Mouse (Mus musculus) hindbrain, embryonic 11.5 days (tissue): ENCODE data around the gene Twist2. TPM values are rescaled to one million over a fixed set of nuclear protein-coding genes. Genes with fewer than 3 reads are reported as not detected.
A peak's percentile ranks its signal among the peaks of the same experiment; 100 is the strongest.

Experiments
- ATAC-seq: fragments of 200-750 bp; cut with Nextera tagmentation; 2 replicates; pipeline ENCODE4 v1.8.0; 2017; ENCODE audit warnings: mild to moderate bottlenecking, moderate TSS enrichment, moderate library complexity; ENCODE audit not compliant: low FRiP score
- DNase-seq: peaks from one replicate; pipeline ENCODE4 v3.0.0-alpha.2; 2015; ENCODE audit warnings: low spot score
- H3K27ac ChIP-seq: fragments of 300-500 bp; sonication (generic); 2 replicates; pipeline ENCODE4 v1.5.1; 2014; ENCODE audit warnings: mild to moderate bottlenecking, low read depth, low read length
- H3K27me3 ChIP-seq: fragments of 300-500 bp; sonication (generic); 2 replicates; pipeline ENCODE4 v1.6.1; 2014; ENCODE audit warnings: mild to moderate bottlenecking, low read length, moderate library complexity, mixed read lengths; ENCODE audit not compliant: control insufficient read depth, insufficient read depth
- H3K36me3 ChIP-seq: fragments of 300-500 bp; sonication (generic); 2 replicates; pipeline ENCODE4 v1.6.1; 2014; ENCODE audit warnings: mild to moderate bottlenecking, low read length, moderate library complexity, mixed read lengths; ENCODE audit not compliant: control insufficient read depth, insufficient read depth
- H3K4me1 ChIP-seq: fragments of 300-500 bp; sonication (generic); replicated peaks from 2 replicates; pipeline ENCODE4 v1.6.1; 2014; ENCODE audit warnings: low read length, mixed read lengths; ENCODE audit not compliant: control insufficient read depth, insufficient read depth
- H3K4me2 ChIP-seq: fragments of 300-500 bp; sonication (generic); replicated peaks from 2 replicates; pipeline ENCODE4 v1.6.1; 2014; ENCODE audit warnings: mild to moderate bottlenecking, low read depth, low read length
- H3K4me3 ChIP-seq: fragments of 300-500 bp; sonication (generic); 2 replicates; pipeline ENCODE4 v1.5.1; 2014; ENCODE audit warnings: low read depth, low read length
- H3K9ac ChIP-seq: fragments of 300-500 bp; sonication (generic); 2 replicates; pipeline ENCODE4 v1.6.1; 2014; ENCODE audit warnings: low read depth, low read length
- H3K9me3 ChIP-seq: fragments of 300-500 bp; sonication (generic); 2 replicates; pipeline ENCODE4 v1.6.1; 2016; ENCODE audit warnings: low read length; ENCODE audit not compliant: control insufficient read depth
- WGBS: fragments of 180-500 bp; shearing (Covaris S2); extraction: QIAGEN DNeasy Blood & Tissue Kit; methylation state at CpG from one replicate; pipeline ENCODE4 v1.1.7; 2014; 5-methylcytosine and 5-hydroxymethylcytosine counted together
- polyA plus RNA-seq: library from polyadenylated mRNA; unstranded; fragments of >200 nt; fragmentation: Nextera tagmentation; extraction: Ambion mirVana; gene quantifications from 2 replicates; pipeline ENCODE4 v1.2.1, GENCODE M21; 2014

The Twist2 gene
- polyA plus RNA-seq, 1 experiment from 2014 or later, result 23.2 TPM

DNA sequence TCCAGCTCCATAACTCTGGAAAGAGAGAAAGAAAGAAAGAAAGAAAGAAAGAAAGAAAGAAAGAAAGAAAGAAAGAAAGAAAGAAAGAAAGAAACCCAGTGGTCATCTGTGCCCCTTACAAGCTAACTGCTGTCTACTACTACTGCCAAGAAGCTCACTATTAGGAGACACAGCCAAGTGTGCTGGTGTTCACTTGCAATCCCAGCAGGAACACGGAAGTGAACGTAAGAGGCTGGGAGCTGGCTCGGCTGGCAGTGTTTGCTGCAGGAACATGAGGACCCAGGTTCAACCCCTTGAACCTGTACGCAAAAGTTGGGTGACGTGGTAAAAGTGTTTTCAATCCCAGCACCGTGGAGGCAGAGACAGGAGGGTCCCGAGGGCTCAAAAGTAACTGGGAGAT is 22.7 kb downstream of the Twist2 start:
- H3K27ac ChIP-seq, result no peak overlapping the region
- no peaks in the 10 kb centered on the region for H3K4me1 ChIP-seq
- no peak overlapping the region for H3K4me2 ChIP-seq
- H3K4me3 ChIP-seq, result no peak overlapping the region
- no peak overlapping the region for H3K9ac ChIP-seq
- no peaks in the 10 kb centered on the region for H3K27me3 ChIP-seq
- ATAC-seq (no peak), DNase-seq (no peak)
- no peaks in the 10 kb centered on the region for H3K36me3 ChIP-seq
- 91% methylated on average over 7 of the region's 7 CpGs for WGBS
- H3K9me3 ChIP-seq, result no peaks in the 10 kb centered on the region

DNA sequence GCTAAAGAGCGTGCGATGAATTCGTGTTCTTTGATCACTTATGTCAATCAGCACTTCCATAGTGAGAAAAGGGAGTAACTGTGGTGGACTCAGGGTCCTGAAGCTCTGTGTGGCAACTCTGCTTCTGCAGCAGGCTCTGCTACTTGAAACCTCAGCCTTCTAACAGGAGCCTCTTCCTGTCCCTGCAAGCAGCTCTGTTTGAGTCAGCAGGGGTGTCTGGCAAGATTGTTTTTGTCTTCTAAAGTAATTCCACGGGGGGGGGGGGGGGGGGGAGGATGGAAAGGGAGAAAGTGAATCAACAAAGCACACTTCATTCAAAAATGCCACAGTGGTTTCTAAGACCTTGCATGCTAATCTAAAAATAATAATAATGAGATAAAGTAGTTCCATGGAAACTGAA is 24.0 kb downstream of the Twist2 start:
- no peak for ATAC-seq
- H3K27ac ChIP-seq, result no peak overlapping the region
- no peak overlapping the region for H3K4me2 ChIP-seq
- no peaks in the 10 kb centered on the region for H3K4me1 ChIP-seq
- WGBS, result 50% methylated on average over 3 of the region's 4 CpGs
- DNase-seq, result no peak
- H3K9me3 ChIP-seq, result no peaks in the 10 kb centered on the region
- H3K4me3 ChIP-seq, result no peak overlapping the region
- H3K36me3 ChIP-seq, result no peaks in the 10 kb centered on the region
- H3K27me3 ChIP-seq, result no peaks in the 10 kb centered on the region
- no peak overlapping the region for H3K9ac ChIP-seq

DNA sequence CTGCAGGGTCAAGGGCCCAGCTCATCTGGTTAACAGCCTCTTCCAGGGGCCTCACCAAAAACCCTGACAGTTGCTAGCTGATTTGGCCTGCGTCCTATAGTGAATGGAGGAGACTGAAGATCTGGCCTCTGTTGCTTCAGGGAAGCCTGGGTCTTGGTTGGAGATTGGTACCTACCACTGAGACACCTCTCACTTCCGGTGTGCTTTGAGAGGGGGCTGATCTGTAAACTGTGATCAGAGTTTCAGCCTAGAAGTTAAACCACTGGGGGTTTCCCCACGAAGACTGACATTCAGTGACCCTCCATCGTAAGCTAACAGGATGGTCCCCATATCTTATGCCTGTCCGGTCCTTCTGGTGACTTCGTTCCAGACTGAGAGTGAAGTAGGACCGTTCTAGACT is 30.7 kb downstream of the Twist2 start:
- H3K36me3 ChIP-seq, result no peaks in the 10 kb centered on the region
- no peaks in the 10 kb centered on the region for H3K9me3 ChIP-seq
- WGBS, result 88% methylated on average over 7 of the region's 7 CpGs
- H3K27me3 ChIP-seq, result no peaks in the 10 kb centered on the region
- no peak overlapping the region for H3K27ac ChIP-seq
- H3K4me3 ChIP-seq, result no peak overlapping the region
- no peak overlapping the region for H3K4me2 ChIP-seq
- no peak for DNase-seq
- no peak overlapping the region for H3K9ac ChIP-seq
- H3K4me1 ChIP-seq, result no peaks in the 10 kb centered on the region
- no peak for ATAC-seq

DNA sequence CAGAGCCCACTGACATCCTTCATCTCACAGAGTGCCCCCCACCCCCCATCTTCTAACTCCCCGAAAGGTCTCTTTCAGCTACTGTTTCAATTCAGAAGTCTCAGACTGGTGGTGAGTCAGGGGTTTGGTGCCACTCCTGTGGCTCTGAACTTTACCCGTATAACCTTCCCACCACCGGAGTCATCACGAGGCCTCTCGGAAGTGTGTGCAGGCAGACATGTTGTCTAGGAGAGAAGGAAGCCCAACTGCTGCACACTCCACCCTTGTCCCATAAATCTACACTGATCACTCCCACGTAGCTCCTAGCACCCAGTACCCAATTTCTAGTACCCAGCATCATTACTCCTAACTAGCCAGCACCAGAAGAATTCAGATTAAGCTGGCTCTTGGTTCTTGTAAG is 38.3 kb downstream of the Twist2 start:
- no peak overlapping the region for H3K4me3 ChIP-seq
- 95% methylated on average over 6 of the region's 6 CpGs for WGBS
- no peak overlapping the region for H3K9ac ChIP-seq
- H3K27me3 ChIP-seq, result no peaks in the 10 kb centered on the region
- H3K4me1 ChIP-seq, result no peaks in the 10 kb centered on the region
- no peaks in the 10 kb centered on the region for H3K9me3 ChIP-seq
- no peak overlapping the region for H3K4me2 ChIP-seq
- DNase-seq (no peak), ATAC-seq (no peak)
- no peak overlapping the region for H3K27ac ChIP-seq
- no peaks in the 10 kb centered on the region for H3K36me3 ChIP-seq

DNA sequence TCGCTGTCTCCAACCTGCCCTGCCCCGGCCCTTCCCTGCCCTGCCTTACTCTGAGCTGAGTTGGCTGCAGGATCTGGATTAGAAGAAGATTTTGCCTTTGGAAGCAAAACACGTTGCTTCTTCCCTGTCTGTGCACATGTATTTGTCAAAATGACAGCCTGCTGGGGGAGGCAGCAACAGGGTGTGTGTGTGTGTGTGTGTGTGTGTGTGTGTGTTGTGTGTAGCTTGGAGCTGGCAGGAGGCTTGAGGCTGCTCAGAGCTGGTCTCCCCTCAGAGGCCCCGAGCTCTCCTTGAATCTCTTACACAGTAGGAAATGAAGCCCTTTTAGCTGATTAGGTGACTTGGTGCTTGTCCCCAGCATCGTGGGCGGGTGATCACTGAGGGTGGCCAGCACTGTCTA is 38.7 kb downstream of the Twist2 start:
- Histone ChIP-seq H3K9me3 (no peaks in the 10 kb centered on the region), H3K4me2 (no peak overlapping the region), H3K27me3 (no peaks in the 10 kb centered on the region), H3K9ac (no peak overlapping the region), H3K4me1 (no peaks in the 10 kb centered on the region), H3K36me3 (no peaks in the 10 kb centered on the region), H3K4me3 (no peak overlapping the region), H3K27ac (no peak overlapping the region)
- ATAC-seq (no peak), DNase-seq (no peak)
- WGBS, result 80% methylated on average over 6 of the region's 6 CpGs

DNA sequence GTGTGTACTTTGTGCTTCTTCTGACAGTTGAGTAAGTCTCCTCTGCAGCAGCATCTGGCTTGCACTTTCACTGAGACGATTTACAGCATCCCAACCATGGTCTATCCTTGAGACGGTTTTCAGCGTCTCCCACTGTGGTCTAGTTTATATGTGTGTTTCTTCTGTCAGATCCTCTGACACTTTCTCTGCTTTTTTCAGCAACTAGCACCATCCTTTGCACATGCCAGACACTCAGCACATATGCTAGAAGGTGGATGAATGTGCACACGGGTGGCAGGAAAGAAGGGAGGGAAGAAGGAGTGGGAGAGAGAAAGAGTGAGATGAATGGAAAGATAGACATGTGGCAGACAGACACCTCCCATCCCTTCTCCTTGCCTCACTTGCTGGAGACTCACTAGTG is 43.0 kb downstream of the Twist2 start:
- no peaks in the 10 kb centered on the region for H3K9me3 ChIP-seq
- H3K27me3 ChIP-seq, result no peaks in the 10 kb centered on the region
- no peaks in the 10 kb centered on the region for H3K36me3 ChIP-seq
- no peak overlapping the region for H3K27ac ChIP-seq
- no peaks in the 10 kb centered on the region for H3K4me1 ChIP-seq
- H3K4me2 ChIP-seq, result no peak overlapping the region
- ATAC-seq, result no peak
- no peak for DNase-seq
- no peak overlapping the region for H3K4me3 ChIP-seq
- WGBS, result 73% methylated on average over 4 of the region's 4 CpGs
- no peak overlapping the region for H3K9ac ChIP-seq

DNA sequence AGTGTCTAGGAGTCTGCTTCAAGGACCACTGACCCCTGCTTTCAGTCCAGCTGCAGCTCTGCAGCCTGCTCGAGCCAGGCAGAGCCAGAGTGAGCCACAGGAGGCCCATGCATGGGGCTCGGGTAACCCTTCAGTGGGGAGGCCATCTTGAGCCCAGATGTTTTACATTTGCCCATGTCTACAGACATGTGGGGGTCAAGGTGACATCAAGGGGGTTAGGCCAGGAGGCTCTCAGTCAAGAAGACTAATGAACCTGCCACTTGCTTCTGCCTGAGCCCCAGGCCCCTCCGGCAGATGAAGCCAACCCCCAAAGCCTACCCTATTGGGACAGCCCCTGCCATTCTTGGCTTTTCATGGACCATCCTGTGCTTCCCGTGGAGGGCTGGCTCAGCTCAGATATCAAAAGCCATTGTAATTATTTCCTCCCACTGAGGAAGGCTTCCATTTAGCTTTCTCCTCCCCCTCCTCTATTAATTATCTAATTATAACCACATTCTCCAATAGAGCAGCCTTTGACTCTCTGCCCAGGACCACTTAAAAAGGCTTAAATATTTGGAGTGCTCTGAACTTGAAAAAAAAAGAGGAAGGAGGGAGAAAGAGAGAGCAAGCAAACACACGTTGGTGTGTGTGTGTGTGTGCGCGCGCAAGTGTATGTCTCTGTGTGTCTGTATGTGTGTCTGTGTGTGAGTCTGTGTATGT is 43.6 kb downstream of the Twist2 start:
- 64% methylated on average over 8 of the region's 8 CpGs for WGBS
- Histone ChIP-seq H3K4me1 (no peaks in the 10 kb centered on the region), H3K9me3 (no peaks in the 10 kb centered on the region), H3K27ac (no peak overlapping the region), H3K9ac (no peak overlapping the region), H3K27me3 (no peaks in the 10 kb centered on the region), H3K36me3 (no peaks in the 10 kb centered on the region), H3K4me3 (no peak overlapping the region), H3K4me2 (no peak overlapping the region)
- ATAC-seq (no peak), DNase-seq (peak; percentile 23)

DNA sequence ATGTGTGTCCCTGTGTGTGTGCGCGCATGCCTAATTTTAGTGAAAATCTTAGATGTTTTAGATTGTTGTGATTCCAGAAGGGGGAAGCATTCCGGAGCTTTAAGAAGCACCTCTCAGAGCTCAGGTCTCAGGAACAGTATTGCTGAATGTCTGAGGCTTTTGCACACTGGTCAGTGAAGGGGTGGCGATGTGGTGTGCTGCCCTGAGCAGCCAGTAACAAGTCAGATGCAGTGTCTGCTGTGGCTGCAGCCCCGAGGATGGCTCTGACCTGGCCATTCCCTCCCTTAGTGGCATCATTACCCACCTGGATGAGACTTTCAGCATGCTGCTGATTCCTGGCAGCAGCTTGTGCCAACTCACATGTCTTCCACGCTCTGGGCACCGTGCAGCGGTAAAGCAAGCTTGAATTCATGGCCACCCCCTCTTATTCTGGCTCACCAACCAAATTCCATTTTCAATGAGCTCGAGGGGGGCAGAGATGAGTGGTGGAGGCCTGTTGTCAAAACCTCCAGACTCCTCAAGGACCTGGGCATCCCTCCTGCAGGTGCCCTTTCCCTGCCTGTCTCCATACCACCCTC is 44.2 kb downstream of the Twist2 start:
- no peak overlapping the region for H3K4me3 ChIP-seq
- H3K4me2 ChIP-seq, result no peak overlapping the region
- no peaks in the 10 kb centered on the region for H3K4me1 ChIP-seq
- ATAC-seq (no peak), DNase-seq (no peak)
- no peak overlapping the region for H3K9ac ChIP-seq
- 80% methylated on average over 9 of the region's 9 CpGs for WGBS
- no peak overlapping the region for H3K27ac ChIP-seq
- H3K27me3 ChIP-seq, result no peaks in the 10 kb centered on the region
- no peaks in the 10 kb centered on the region for H3K9me3 ChIP-seq
- H3K36me3 ChIP-seq, result no peaks in the 10 kb centered on the region

DNA sequence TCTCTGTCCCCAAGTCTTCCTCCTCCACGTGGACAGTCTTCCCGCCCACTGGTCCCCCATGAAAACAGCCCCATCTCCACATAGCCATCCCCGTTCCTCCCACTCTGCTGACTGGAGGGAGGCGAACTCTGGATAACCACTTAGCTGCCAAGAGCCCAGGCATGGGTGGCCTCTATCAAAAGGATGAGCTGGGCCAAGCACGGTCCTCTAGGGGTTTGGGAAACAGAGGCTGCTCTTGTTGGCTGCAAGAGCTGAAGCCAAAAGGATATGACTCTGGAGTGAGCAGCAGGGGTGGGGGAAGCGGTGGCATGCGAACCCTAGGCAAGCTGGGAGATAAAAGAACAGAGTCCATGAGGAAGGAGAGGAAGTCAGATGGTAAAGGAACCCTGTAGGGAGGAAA is 50.0 kb downstream of the Twist2 start:
- H3K36me3 ChIP-seq, result no peaks in the 10 kb centered on the region
- H3K4me2 ChIP-seq, result no peak overlapping the region
- no peak overlapping the region for H3K27ac ChIP-seq
- H3K4me1 ChIP-seq, result no peaks in the 10 kb centered on the region
- WGBS, result 82% methylated on average over 7 of the region's 7 CpGs
- no peaks in the 10 kb centered on the region for H3K27me3 ChIP-seq
- H3K4me3 ChIP-seq, result no peak overlapping the region
- ATAC-seq (no peak), DNase-seq (no peak)
- H3K9me3 ChIP-seq, result no peaks in the 10 kb centered on the region
- no peak overlapping the region for H3K9ac ChIP-seq
